Mouse (Mus musculus) cortical plate, adult 2 months (tissue): ENCODE results near the gene Smarcc2.

Source experiments
- CTCF ChIP-seq: fragments of 200-500 bp; IDR thresholded peaks from 2 replicates; pipeline ENCODE4 v1.5.1; 2011; ENCODE audit warnings: mild to moderate bottlenecking, control low read depth, low read length; ENCODE audit not compliant: insufficient read depth; ENCODE audit errors: extremely low read depth
- POLR2A ChIP-seq: fragments of 200-500 bp; IDR thresholded peaks from 2 replicates; pipeline ENCODE4 v1.6.1; 2011; ENCODE audit warnings: mild to moderate bottlenecking, low read length, control low read depth; ENCODE audit not compliant: insufficient read depth; ENCODE audit errors: extremely low read depth

- TF ChIP-seq CTCF: no peak
- no peak for TF ChIP-seq POLR2A
Observed at GRCm38 (mm10) chr10:128526366-128527356, 67.6 kb downstream of the Smarcc2 start.
